Mouse (Mus musculus) thymus, postnatal 36 days (tissue): ENCODE data around the gene 2900026A02Rik.
"Not testable (repeated sequence)": the region's sequence is repeated elsewhere in the genome, so short reads cannot be mapped to it uniquely, and the experiment has no call there.

Source experiments
- DNase-seq, 2 experiments: peaks; one replicate each; pipeline ENCODE4 v3.0.0; 2022; ENCODE audit warnings: mixed read lengths in 2 of 2

2900026A02Rik gene

GRCm38 (mm10) chr5:113119861-113120465 is 101.1 kb downstream of the 2900026A02Rik start:
- no peak for DNase-seq

GRCm38 (mm10) chr5:113119291-113119690 is 101.7 kb downstream of the 2900026A02Rik start:
- DNase-seq = no peak

- DNase-seq = no peak
Measured at GRCm38 (mm10) chr5:113118695-113119094, 102.3 kb downstream of the 2900026A02Rik start.

- DNase-seq = no peak
Measured at GRCm38 (mm10) chr5:113117361-113117760, 103.7 kb downstream of the 2900026A02Rik start.

- no peak for DNase-seq
Measured at GRCm38 (mm10) chr5:113115896-113116295, 105.1 kb downstream of the 2900026A02Rik start.

GRCm38 (mm10) chr5:113114264-113115225 is 106.5 kb downstream of the 2900026A02Rik start:
- DNase-seq = no peak

GRCm38 (mm10) chr5:113113120-113113519 is 107.9 kb downstream of the 2900026A02Rik start:
- DNase-seq = no peak

GRCm38 (mm10) chr5:113111336-113111735 is 109.7 kb downstream of the 2900026A02Rik start:
- no peak for DNase-seq

- no peak for DNase-seq
Measured at GRCm38 (mm10) chr5:113110929-113111328, 110.1 kb downstream of the 2900026A02Rik start.

GRCm38 (mm10) chr5:113109651-113110050 is 111.4 kb downstream of the 2900026A02Rik start:
- not testable (repeated sequence) for DNase-seq

- no peak for DNase-seq
Measured at GRCm38 (mm10) chr5:113108165-113108764, 112.8 kb downstream of the 2900026A02Rik start.

- DNase-seq = no peak
Measured at GRCm38 (mm10) chr5:113107709-113108108, 113.3 kb downstream of the 2900026A02Rik start.

GRCm38 (mm10) chr5:113106594-113106993 is 114.4 kb downstream of the 2900026A02Rik start:
- no peak for DNase-seq

GRCm38 (mm10) chr5:113105481-113105880 is 115.6 kb downstream of the 2900026A02Rik start:
- no peak for DNase-seq

GRCm38 (mm10) chr5:113105035-113105434 is 116.0 kb downstream of the 2900026A02Rik start:
- DNase-seq = no peak

- DNase-seq = no peak
Measured at GRCm38 (mm10) chr5:113102455-113102854, 118.6 kb downstream of the 2900026A02Rik start.

- DNase-seq = no peak
Measured at GRCm38 (mm10) chr5:113101457-113101856, 119.6 kb downstream of the 2900026A02Rik start.

- DNase-seq = no peak
Measured at GRCm38 (mm10) chr5:113100422-113100821, 120.6 kb downstream of the 2900026A02Rik start.

GRCm38 (mm10) chr5:113099546-113099945 is 121.5 kb downstream of the 2900026A02Rik start:
- peak; percentile 73 to 82 for DNase-seq

GRCm38 (mm10) chr5:113097551-113097950 is 123.5 kb downstream of the 2900026A02Rik start:
- no peak for DNase-seq

GRCm38 (mm10) chr5:113095456-113095855 is 125.6 kb downstream of the 2900026A02Rik start:
- DNase-seq = no peak

- no peak for DNase-seq
Measured at GRCm38 (mm10) chr5:113092406-113092805, 128.6 kb downstream of the 2900026A02Rik start.

GRCm38 (mm10) chr5:113091162-113091561 is 129.9 kb downstream of the 2900026A02Rik start:
- DNase-seq = peak; percentile 30 to 33
